Mouse (Mus musculus): ENCODE results near the gene Igfbp7.

- no peak for TF ChIP-seq POLR2A (IDR thresholded peaks at IDR 0.05; ENCODE audit: insufficient read depth, low read depth, low read length)
- no peak for TF ChIP-seq EP300 (IDR thresholded peaks at IDR 0.05; ENCODE audit: insufficient read depth, low read depth, low read length)
Observed at GRCm38 (mm10) chr5:77405455-77406057, 2.3 kb downstream of the Igfbp7 start.

Measured in heart, adult 2 months (tissue).